Mouse (Mus musculus): ENCODE measurements around the gene Ogdh.
"Not testable (repeated sequence)": the region's sequence is repeated elsewhere in the genome, so short reads cannot be mapped to it uniquely, and the experiment has no call there.

Ogdh gene

DNA sequence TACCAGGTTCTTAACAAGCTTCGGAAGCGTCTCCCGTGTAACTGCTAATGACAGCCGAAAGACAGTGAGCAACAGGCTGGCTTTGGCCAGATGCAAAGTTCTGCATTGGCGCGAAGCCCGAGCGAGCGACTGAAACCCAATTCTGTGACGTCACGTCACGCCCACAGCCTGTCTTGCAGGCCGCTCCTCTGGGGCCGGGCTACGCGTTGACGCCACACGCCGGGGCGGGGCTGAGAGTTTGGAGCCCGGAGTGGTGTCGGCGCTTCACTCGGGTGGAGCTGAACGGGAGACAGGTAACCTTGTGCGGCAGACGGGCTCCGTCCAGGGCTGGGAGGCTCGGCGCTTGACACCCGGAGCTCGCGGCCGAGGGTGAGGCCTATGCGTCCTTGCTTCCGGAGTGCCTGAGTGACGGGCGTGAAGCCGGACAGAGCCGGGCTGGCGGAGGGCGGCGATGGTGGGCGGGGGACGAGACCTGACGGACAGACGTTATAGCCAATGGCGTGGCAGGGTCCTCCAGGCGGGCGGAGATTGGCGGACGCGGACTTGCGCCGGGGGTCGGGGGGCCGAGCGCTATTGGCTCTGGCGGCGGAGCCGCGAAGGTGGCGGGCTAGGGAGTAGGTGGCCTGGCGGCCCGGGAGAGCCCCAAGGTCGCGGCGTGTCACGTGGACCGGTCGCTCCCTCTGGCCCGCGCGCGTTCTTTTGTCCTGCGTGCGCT is at the start of gene Ogdh:
Ogdh (plus strand) TSS at position 233 of the 715 bp plus-strand sequence.
- peak; percentile 99 to 100 for DNase-seq (ENCODE audit: low spot score in 2 of 2)

DNA sequence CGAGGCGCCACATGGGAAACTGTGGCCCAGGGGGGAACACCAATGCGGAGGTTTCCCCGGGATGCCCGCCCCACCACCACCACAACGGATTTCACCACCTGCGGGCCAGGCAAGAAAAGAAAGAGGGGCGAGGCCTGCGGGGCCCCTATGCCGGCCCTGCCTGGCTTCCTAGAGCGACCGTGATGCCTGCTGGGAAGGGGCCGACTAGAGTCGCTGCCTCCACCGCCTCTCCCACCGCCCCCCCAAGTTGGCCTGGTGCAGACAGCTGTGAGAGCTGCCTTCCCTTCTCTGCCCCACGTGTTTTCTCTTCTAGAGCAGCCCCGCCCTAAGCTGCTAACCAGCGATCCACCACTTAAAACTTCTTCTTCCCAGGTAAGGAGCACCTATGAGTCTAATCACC is 46.7 kb upstream of the Ogdh start:
- no peak for DNase-seq (ENCODE audit: low spot score in 2 of 2)

DNA sequence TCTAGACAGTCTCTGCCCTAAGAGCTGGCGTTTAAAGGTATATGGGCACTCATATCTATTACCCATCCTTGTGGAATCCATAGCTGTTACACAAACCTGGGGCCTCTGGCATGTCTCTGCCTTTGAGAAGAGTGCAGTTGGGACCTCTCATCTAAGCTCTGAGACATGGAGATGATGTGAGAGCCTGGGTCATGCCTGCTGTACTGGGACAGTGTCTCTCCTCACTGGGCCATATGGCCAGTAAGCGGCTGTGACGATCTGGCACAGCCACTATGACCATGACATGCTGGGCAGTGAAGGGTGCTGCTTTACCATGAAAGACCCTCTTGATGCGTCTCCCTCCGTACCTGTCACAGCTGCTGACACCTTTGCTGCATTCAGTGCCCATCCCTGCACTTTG is 39.2 kb upstream of the Ogdh start:
- no peak for DNase-seq (ENCODE audit: low spot score in 2 of 2)

DNA sequence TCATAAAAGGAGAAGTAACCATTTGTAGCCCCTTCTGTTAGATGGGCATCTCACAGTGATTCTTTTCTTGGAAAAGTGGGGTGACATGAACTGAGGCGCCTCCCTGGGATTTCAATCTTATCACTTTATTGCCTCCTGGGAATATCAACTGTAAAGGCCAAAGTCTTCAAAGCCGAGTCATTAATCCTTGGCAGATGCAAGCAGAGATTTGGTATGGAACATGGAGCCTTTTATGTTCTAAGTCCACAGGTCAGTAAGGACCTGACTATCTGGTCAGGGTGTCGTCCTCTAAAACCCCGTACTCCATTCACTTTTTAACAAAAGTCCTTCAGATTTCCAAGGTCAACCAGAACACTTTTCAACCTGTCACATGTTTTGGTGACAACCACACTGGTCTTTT is 38.6 kb upstream of the Ogdh start:
- no peak for DNase-seq (ENCODE audit: low spot score in 2 of 2)

DNA sequence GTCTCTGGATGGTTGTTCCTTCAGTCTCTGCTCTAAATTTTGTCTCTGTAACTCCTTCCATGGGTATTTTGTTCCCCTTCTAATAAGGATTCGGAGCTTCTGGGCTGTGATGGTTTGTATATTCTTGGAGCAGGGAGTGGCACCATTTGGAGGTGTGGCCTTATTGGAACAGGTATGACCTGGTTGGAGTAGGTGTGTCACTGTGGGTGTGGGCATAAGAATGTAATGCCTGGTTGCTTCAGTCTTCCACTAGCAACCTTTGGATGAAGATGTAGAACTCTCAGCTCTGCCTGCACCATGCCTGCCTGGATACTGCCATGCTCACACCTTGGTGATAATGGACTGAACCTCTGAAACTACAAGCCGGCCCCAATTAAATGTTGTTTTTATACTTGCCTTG is 36.8 kb upstream of the Ogdh start:
- DNase-seq (ENCODE audit: low spot score in 2 of 2), result not testable (repeated sequence)

DNA sequence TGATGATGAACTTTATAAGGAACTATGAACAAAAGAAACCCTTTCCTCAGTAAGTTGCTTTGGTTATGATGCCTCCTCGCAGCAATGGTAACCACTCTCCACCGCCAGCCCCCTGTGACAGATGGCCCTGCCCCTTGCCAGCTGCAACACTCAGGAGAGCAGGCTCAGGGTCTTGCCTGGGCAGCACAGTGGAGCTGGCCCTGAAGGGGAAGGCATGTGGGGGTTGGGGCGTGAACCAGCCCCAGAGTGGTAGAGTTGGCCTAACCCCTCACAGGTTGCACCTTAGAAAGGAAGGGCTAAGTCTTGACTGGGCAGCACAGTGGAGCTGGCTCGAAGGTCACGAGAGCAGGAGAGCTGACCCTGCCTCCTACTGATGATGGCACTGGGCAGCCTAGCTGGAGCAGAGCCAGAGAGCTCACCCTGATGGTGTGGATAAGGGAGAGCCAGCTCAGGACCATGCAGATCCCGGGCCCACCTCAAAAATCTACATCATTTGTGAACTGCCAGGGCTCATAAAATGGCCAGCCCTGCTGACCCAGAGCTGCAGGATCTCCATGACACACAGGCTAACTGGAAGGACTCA is 34.9 kb upstream of the Ogdh start:
- DNase-seq (ENCODE audit: low spot score in 2 of 2), result no peak

DNA sequence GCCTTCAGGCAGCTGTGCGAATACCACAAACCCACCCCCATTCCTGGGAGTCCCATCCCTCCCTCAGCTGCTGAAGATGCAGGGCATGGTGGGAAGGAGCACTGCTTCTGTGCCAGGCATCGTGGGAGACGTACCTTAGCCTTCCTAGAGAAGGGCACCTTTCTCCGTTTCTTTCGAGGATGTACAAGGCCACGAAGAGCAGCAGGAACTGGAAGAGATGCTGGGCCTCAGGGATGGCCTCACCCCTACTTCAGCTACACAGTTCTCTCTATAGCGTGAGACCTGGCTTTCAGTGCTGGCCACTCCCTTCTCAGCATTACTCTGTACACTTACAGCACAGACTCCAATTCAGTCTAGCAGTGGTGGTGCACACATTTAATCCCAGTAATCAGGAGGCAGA is 32.0 kb upstream of the Ogdh start:
- DNase-seq (ENCODE audit: low spot score in 2 of 2), result no peak

DNA sequence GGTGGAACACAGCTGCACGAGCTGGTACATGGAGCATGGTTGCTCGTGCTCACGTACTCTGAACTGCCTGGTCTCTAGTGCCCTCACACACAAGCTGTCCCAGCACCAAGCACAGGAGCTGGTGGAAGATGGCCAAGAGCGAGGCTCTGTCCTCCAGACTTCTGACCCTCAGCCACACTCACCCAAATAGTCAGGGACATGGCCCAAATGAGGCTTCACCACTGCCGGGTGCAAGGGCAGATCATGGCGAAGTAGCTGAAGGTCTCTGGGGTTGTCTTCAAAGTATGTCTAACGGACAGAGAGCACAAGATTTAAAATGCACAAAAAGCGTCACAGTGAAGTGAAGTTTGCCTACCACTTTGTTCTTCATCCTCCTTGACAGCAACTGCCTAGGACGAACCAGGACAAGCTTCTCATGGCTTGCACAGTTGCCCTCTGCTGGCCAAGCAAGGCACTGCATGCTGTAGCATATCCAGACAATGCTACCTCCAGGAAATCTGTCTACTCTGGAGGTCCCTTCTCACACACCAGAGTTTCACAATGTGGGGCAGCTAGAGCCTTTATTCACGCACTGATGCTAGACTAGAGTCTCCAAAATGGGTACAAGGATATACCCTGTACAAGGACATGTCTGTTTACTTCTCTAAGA is 29.9 kb upstream of the Ogdh start:
- peak; percentile 73 to 84 for DNase-seq (ENCODE audit: low spot score in 2 of 2)

DNA sequence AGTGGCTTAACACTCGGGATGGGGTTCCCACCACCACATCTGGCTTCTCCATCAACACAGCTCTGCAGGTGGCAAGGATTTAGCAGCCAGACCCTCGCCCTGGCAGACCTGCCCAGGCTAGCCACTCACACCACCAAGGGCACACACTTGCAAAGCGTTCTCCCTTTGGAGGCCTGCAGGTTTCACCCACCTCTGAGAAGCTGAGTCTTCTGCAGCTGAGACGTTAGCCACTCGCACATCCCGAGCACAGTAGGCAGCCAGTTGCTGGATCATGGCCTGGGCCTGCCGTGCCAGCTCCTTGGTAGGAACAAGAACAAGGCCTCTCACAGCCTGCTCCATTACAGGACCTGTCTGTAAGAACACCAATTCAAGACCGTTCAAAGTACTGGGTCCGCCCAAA is 24.8 kb upstream of the Ogdh start:
- DNase-seq (ENCODE audit: low spot score in 2 of 2), result no peak

DNA sequence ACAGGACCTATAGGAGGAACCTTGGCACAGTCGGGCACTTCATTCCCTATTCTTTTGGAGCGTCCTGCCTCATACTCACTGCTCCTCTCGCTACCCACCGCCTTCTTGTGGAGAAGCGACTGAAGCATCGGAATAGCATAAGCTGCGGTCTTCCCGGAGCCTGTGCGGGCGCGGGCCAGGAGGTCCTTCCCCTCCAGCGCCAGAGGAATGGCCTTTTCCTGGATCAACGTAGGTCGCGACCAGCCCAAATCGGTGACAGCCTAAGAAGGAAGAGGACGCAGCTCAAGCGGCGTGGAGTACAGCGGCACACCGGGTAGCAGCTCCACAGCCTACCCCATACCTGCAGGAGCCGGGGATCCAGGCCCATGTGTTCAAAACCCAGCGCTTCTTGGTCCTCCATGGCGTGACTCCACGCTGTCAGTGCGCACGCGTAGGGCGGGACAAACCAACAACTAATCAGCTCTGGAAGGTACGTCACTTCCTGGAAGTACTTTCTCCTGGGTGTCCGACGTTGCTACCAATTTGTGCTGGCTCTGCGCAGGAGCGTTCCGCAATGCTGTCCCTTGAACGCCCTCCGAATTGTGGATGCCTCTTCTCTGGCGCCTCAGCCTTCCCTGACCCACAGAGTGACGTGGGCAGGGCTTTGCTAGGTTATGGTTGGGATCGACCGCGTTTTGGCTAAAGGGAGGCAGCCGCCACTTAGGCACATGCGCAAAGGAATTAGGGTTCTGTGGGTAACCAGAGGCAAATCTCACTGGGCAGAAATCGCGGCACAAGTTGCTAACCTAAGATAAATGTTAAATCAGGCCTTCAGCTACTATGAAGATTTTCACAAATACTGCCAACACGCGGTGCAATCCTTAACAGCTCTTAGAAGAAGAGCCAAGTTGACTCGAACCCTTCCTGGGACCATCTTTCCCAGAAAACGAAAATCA is 23.8 kb upstream of the Ogdh start, which contains the start of gene Ddx56:
Ddx56 (minus strand) TSS at position 453 of the 935 bp plus-strand sequence.
- peak; percentile 80 to 94 for DNase-seq (ENCODE audit: low spot score in 2 of 2)

DNA sequence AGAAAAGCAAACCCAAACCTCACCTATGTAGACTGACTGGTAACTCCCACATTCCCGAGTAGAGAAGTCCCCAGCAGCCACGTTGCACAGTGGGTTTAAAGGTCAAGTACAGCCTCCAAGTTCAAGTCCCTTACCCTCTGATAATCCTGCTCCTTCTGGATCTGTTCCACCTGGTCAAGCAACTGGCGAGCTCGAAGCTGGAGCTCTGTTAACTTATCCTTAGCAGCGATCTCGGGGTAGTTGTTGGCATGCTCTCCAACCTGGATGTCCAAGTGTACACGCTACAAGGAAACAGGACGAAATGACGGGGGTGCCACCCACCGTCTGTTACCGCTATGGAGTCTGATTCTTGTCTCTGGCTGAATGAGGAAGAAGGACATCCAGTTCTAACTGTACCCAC is 17.8 kb upstream of the Ogdh start:
- DNase-seq (ENCODE audit: low spot score in 2 of 2), result no peak

DNA sequence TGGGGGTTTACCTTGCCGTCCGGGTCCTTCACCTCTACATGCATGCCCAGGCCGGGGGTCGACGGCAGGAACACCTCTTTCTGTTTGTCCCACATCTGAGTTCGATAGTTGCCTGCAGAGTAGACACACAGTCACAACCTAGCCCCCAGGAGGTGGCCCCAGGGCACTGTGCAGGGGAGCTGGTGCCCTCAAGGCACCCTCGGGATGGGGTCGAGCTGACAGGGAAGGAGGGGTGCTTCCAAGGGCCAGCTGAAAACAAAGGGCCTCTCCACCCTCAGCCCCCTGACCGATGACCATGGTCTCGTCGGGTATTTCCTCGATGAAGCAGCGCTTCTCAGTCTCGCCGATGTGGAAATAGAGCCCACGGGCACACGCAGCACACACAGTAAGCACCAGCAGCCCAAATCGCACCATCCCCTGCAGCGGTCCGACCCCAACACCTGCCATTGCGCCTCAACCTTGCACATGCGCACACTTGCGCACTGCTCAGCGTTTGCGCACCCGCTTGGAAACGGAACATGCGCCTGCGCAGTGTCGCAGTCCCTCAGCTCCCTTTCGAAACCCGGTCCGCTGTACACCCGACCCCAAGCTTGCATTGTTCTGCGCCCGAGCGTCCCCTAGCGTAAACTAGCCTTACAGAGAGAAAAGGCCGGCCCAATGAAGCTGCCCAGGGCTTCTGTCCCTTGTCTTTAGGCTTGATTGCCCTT is 16.9 kb upstream of the Ogdh start, which contains the start of gene Tmed4:
Tmed4 (minus strand) TSS at position 484 of the 707 bp plus-strand sequence.
- peak; percentile 96 to 99 for DNase-seq (ENCODE audit: low spot score in 2 of 2)

DNA sequence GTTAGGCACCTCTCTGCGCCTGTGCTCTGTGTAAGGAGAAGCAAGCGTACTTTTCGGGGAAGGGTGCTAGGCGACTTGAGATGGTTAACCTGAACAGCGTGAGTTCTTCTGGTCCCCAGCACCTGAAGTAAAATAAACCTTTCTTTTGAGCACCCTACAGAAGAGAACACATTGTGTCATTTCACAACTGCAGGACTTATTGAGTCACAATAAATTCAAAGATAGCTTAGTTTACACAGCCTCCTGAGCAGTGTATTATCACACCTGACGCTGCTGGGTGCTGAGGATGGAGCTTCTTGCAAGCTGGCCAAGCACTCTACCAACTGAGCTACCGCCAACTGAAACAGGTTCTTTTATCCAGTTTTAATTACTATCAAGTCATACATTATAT is 16.3 kb upstream of the Ogdh start:
- no peak for DNase-seq (ENCODE audit: low spot score in 2 of 2)

DNA sequence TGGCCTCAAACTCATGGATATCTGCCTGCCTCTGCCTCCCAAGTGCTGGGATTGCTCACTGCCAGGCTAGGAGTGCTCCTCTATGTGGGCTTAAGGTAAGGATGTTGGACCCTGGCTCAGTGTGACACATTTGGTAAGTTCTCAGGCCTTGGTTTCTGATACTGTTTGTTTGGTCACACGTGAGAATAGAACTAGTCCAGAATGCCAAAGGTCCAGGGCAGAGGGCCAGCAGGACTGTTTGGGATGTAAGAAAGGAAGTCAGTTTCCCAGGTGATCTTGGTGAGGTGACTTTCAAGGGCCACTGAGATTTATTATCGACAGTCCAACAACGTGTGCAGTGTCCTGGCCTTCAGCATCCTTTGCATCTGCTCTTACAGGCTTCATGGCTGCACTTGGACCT is 15.0 kb upstream of the Ogdh start:
- no peak for DNase-seq (ENCODE audit: low spot score in 2 of 2)

DNA sequence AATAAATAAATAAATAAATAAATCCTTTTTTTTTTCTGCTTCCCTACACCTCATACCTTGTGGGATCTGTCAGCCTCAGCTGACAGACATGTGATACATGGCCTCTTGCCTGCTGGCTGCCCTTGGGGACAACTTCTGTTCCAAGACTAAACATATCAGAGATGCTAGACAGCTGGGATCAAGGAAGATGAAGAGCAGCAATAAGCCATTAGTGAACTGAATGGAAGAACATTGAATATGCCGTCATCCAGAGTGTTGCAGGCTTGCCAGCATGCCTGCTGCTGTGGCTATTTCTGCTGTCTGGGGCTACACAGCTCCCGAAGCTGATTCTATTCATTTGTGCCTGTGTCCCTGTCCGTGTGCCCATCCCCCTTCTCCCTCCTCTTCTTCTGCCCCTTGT is 8.5 kb upstream of the Ogdh start:
- DNase-seq (ENCODE audit: low spot score in 2 of 2), result no peak

DNA sequence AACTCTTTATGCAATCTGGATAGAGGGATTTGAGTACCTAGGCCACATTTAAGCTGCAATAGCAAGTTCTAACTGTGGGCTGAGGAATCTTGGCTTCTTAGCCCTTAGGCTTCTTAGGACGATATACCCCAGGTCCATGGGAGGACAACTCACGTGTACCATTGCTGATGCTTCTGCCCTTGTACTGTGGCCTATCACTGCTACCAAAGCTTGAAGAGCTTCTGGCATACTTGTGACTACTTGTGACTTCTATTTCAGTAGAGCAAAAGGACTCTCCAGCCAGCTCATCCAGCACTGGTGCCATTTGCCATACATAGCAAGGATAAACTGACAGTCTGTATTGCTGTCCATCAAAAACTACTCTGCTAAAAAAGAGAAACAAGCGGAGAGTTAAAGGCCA is 1.3 kb upstream of the Ogdh start:
- DNase-seq (ENCODE audit: low spot score in 2 of 2), result no peak

DNA sequence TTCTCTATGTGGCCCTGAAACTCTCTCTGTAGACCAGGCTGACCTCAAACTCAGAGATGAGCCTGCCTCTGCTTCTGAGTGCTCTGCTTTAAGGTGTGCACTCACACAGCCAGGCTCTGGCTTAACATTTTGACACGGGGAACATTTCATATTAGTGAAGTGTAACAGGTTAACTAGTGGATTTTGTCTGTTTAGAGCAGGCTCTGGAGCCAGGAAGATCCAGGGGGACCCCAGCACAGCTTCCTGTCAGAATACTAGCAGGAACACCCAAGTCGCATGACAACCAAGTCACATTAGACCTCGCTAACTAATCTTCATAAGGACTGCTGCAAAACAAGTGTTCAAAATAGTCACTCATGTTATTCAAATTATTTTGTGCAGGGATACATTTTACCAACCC is 550 bp upstream of the Ogdh start:
- peak; percentile 19 to 26 for DNase-seq (ENCODE audit: low spot score in 2 of 2)

DNA sequence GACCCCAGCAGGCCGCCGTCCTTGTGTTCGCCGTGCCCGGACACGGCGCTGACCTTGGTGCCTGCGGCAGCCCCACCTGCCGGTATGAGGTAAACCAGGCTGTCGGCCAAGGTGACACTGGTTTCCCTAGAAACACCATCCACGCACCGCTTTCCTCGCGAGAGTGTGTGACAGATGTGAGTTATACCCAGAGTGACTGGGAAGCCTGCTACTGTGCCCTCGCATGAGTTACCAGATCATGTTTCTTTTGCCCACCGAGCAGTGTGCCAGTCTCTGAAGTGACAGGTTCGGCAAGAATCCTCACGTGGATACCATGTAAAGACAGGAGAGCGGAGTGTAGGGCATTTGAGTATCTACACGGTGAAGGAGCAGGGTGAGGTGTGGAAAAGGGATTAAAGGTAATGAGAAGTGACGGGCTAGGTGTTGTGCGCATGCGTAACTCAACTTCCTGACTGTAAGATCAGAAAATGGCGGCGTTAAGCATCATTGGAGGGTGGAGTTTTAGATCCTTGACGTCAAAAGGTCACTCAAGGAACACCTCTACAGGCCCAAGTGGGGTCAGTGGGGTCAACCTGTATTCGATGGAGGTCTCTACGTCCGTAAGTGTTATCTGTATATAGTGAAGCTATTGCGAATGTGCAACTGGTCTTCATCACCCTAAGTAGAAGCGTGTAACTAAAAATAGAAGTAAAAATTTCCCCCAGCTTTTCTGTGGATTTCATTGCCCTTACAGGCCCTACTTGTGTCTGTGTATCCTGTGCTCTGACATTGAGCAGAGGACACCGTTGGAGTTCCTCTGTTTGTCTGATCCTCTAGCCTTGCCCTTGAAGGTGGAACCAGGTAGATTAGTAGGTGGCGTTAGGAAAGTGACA is 919 bp downstream of the Ogdh start:
- peak in 1 of 2 experiments; percentile 79 for DNase-seq (ENCODE audit: low spot score in 2 of 2)

DNA sequence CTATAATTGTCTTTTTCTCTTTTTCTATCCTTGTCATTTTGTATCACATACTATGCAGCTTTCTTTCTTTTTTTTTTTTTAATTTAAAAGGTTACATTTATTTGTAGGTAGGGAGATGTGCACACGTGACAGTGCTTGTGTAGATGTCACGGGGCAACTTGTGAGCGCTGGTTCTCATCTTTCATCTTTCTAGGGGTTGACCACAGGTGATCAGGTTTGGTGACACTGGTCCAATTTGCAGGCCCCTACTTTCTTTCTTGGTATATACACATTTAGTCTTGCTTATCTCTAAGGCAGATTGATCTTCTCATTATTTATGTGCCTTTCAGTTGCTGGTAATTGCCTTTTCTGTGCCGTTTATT is 1.5 kb downstream of the Ogdh start:
- DNase-seq (ENCODE audit: low spot score in 2 of 2), result no peak

DNA sequence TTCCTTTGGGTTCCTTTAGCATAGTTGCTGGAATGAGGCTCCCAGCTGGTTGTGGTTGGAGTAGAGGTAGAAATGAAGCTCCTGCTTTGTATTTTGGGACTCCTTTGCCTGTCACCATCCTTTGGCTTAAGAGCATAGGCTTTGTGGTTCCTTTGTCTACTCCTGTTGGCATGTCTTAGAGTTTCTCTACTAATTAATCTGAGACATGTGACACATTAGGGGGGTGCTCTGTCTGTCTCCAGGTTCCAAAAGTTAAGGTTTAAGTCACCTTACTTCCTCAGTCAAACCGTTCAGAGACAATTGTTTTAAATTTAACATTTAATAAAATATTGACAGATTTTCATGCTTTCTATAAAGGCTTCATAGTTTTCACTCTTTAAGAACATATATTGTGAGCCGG is 2.2 kb downstream of the Ogdh start:
- no peak for DNase-seq (ENCODE audit: low spot score in 2 of 2)

Data from spleen, postnatal 10 days (tissue).